Mouse (Mus musculus) inflammation-experienced regulatory T-cells, adult 16 weeks (primary cell): Measurements from ENCODE around the gene Slc41a3. TPM values are rescaled to one million over a fixed set of nuclear protein-coding genes. Genes with fewer than 3 reads are reported as not detected.

Experiments used
- polyA plus RNA-seq: library from polyadenylated mRNA; unstranded; fragments of 100-300 nt; shearing (Covaris generic); gene quantifications from one replicate; pipeline ENCODE4 v1.2.1, GENCODE M21; 2017

The Slc41a3 gene
- polyA plus RNA-seq: 18.1 TPM

DNA sequence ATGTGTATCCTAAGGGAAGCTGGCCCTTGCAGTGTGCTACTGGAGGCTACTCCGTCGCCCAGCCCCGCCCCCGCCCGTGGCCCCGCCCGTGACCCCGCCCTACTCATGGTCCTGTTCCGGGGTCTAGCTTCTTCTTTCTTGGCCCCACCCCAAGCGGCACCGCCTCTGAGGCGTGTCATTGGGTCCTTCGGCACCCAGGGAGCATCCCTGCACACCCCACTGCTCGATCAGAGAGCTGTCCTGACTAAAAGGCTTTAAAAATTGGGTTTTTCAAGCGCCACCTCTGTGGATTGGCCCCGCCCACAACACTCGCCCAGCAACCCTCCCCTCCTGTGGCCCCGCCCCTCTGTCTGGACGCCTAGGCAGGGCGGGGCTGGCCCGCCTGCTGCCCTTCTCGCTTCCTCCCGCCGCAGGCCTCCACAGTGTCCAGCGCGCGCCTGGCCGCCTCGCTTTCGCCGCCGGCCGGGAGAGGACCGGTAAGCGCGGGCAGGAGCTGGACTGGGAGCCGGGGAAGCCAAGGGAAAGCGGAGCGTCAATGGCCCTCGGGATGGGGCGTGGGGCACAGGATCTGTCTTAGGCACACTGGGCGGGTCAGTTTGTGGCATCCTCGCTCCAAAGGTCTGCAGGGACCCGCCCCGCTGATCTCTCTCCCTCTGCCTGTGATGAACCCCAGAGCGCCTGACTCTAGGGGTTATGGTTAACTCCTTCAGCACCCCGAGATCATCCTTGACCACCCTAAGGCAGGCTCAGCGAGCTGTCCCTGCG lies at the start of gene Slc41a3:
Gene Slc41a3, plus strand, starts transcription at position 193 of the 765 bp plus-strand sequence.

Other genes starting within 250 kb of the Slc41a3 start
- gene Zxdc, start 235.2 kb upstream of the Slc41a3 start, polyA plus RNA-seq: 2.7 TPM
- not detected for gene Cfap100, start 175.9 kb upstream of the Slc41a3 start, polyA plus RNA-seq
- not detected for gene Klf15, start 142.1 kb upstream of the Slc41a3 start, polyA plus RNA-seq
- 1.6 TPM for gene Aldh1l1, start 118.3 kb upstream of the Slc41a3 start, polyA plus RNA-seq